Mouse (Mus musculus) olfactory bulb, adult 2 months (tissue): ENCODE measurements around the gene Gm28044. TPM values are rescaled to one million over a fixed set of nuclear protein-coding genes. Genes with fewer than 3 reads are reported as not detected.
"Not testable (repeated sequence)": the region's sequence is repeated elsewhere in the genome, so short reads cannot be mapped to it uniquely, and the experiment has no call there.

Experiments
- H3K27ac ChIP-seq: fragments of 200-500 bp; 2 replicates; pipeline ENCODE4 v1.5.1; 2012; ENCODE audit warnings: low read depth, low read length; ENCODE audit not compliant: insufficient read depth
- H3K4me1 ChIP-seq: fragments of 200-500 bp; 2 replicates; pipeline ENCODE4 v1.6.1; 2012; ENCODE audit warnings: low read length; ENCODE audit not compliant: control insufficient read depth, insufficient read depth
- H3K4me3 ChIP-seq: fragments of 200-500 bp; 2 replicates; pipeline ENCODE4 v1.5.1; 2012; ENCODE audit warnings: mild to moderate bottlenecking, low read depth, low read length, moderate library complexity; ENCODE audit not compliant: insufficient read depth
- CTCF ChIP-seq: fragments of 200-500 bp; IDR thresholded peaks from 2 replicates; pipeline ENCODE4 v1.5.1; 2012; ENCODE audit warnings: low read depth, mild to moderate bottlenecking, low read length, moderate library complexity; ENCODE audit not compliant: insufficient read depth
- POLR2A ChIP-seq: fragments of 200-500 bp; IDR thresholded peaks from 2 replicates; pipeline ENCODE4 v1.6.1; 2012; ENCODE audit warnings: mild to moderate bottlenecking, low read depth, low read length, moderate library complexity; ENCODE audit not compliant: insufficient read depth
- WGBS: fragments of 180-500 bp; shearing (Covaris S2); methylation state at CpG from one replicate; pipeline ENCODE4 v1.1.7; 2018; 5-methylcytosine and 5-hydroxymethylcytosine counted together
- polyA plus RNA-seq: library from polyadenylated mRNA; stranded (reverse); fragments of >200 nt; gene quantifications from 2 replicates; pipeline ENCODE4 v1.2.4, GENCODE M21; 2012; ENCODE audit warnings: low replicate concordance; ENCODE audit not compliant: missing spikeins, insufficient read depth, insufficient read length

Gm28044 gene
- polyA plus RNA-seq, 1 experiment, result not detected

DNA sequence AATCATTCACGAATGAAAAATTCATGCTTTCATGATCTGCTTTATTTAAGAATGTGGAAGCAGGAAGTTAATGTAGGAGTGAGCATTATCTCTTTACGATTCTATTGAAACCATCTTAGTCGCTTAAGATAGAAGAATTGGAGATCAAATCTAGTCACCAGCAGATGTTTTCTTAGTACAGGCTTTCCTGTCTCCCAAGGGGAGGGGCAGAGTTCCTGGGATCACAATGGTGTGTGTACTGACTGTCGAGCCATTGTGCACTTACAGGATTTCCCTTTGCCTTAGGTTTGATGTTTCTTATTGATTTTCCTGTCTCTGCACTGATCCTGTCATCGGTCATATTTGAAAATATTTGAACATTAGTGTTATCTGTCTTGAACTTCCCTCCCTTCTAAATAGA, 53.6 kb downstream of the Gm28044 start:
- 21% methylated on average over 5 of the region's 5 CpGs for WGBS
- TF ChIP-seq CTCF (no peak), POLR2A (no peak)
- no peaks in the 10 kb centered on the region for H3K4me1 ChIP-seq
- H3K4me3 ChIP-seq, result no peak overlapping the region
- no peak overlapping the region for H3K27ac ChIP-seq

DNA sequence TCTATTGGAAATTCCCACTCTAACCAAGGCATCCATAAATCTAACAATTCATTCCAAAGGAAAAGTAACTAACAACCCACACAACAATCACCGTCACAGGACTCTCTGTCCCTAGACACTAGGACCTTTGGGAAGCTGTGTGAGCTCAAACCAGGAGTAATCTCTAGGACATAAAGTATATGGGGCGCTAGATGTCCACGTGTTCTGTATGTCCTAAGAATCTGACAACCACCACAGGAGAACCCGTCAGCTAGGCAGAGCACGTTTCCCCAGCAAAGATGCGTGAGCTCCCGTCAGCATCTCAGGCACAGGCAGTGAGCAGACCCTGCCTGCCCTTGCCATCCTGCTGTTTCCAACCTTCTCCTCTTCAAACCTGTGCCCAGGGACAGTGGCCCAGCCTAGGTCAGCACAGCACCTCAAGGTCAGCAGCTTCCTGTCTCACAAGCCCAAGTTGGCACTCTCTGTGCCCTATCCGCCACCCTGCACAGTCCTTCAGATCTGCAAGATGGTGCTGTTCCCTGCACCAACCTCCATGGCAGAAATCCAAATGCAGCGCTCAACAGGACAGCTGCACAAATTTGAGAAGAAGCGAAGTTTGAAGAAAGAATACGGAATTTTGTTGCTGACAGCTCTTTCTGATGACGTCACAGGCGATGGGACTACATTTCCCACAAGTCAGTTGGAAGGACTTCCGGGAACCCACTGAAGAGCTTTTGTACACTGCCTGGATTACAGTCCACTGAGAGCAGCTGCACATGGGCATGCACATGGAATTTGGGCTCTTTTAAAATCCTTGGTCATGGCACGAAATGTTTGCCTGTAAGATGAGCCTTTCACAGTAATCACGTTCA, 54.3 kb downstream of the Gm28044 start, which contains the start of gene Zfp457:
TSS of gene Zfp457 (minus strand) at position 664 of the 851 bp plus-strand sequence.
- H3K4me1 ChIP-seq, result no peaks in the 10 kb centered on the region
- H3K27ac ChIP-seq, result peak within 1 kb of the TSS; percentile 34; the same call in 1 of the 2 replicates
- no peak for TF ChIP-seq CTCF
- no peak for TF ChIP-seq POLR2A
- peak within 1 kb of the TSS; percentile 61 for H3K4me3 ChIP-seq
- WGBS, result 5% methylated on average over 16 of the region's 16 CpGs

DNA sequence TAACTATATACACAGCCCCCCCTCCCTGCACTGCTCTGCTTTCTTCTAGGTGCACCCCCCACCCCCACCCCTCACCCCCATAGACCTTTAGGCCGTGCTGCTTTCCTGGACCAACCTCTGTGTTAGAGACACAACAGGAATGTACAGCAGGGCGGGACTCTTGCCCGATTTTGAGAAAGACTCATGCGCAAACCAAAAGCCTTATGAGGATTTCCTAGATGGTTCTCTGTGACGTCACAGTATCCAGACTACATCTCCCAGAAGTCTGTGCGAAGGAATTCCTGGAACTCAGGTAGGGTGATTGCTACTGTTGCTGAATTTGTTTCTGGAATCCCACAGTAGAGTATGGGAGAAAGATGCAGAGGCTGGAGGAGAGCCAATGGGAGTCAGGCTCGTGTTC, 82.0 kb downstream of the Gm28044 start, which contains the start of gene Zfp458:
TSS of gene Zfp458 (minus strand) at position 153 of the 400 bp plus-strand sequence.
- no peak for TF ChIP-seq CTCF
- no peak for TF ChIP-seq POLR2A
- no peak within 1 kb of the TSS for H3K4me3 ChIP-seq
- 42% methylated on average over 7 of the region's 7 CpGs for WGBS
- H3K27ac ChIP-seq, result no peak within 1 kb of the TSS
- H3K4me1 ChIP-seq, result no peaks in the 10 kb centered on the region

DNA sequence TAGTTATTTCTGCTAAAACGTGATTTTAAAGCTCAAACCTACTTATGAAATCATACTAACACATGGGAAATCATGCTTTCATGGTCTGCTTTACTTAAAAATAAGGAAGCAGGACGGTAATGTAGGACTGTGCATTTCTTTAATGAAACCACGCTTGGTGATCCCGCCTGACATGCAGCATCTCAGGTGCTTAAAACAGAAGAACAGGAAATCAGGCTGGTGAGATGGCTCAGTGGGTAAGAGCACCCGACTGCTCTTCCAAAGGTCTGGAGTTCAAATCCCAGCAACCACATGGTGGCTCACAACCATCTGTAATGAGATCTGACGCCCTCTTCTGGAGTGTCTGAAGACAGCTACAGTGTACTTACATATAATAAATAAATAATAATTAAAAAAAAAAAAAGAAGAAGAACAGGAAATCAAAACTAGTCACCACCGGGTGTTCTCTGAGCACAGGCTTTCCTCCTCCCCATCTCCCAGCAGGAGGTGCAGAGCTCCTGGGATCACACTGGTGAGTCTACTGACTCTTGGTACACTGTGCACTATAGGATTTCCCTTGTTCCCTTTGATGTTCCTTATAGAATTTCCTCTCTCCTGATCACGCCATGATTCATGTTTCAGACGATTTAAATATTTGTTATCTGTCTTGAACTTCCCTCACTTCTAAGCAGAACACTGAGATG, 90.8 kb downstream of the Gm28044 start:
- peak overlapping the region; percentile 97 for H3K4me3 ChIP-seq
- 37% methylated on average over 9 of the region's 9 CpGs for WGBS
- H3K4me1 ChIP-seq, H3K27ac ChIP-seq: not testable (repeated sequence)

DNA sequence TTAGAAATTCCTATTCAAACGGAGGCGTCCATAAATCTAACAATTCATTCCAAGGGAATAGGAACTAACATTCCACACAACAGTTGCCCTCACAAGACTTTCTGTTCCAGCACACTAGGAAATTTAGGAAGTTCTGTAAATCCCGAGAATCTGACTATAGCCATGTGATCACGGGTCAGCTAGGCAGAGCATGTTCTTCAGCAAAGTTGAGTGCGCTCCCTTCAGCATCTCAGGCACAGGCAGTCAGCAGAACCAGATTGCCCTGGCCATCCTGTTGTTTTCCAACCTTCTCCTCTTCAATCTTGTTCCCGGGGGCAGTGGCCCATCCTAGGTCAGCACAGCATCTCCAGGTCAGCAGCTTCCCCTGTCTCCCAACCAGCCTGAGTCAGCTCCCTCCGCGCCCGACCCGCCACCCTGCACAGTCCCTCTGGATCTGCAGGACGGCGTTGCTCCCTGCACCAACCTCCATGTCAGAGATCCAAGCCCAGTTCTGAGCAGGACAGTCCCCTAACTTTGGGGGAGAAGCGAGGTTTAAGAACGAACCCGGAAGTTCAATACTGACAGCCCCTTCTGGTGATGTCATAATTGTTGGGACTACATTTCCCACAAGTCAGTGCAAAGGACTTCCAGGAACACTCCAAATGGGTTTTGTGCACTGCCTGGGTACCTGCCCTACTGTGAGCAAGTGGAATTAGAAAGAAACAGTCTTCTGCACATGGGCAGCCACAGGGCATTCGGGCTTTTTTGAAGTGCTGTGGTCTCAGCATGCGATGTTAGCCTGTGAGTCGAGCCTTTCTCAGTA, 91.6 kb downstream of the Gm28044 start:
- peaks cover 2% of the 10 kb centered on the region; the same call in 1 of the 2 replicates for H3K4me1 ChIP-seq
- TF ChIP-seq CTCF (no peak), POLR2A (peak; percentile 33; the same call in 1 of the 2 replicates)
- peak overlapping the region; percentile 97 for H3K4me3 ChIP-seq
- peak overlapping the region; percentile 41; the same call in 1 of the 2 replicates for H3K27ac ChIP-seq
- 4% methylated on average over 18 of the region's 18 CpGs for WGBS

Other genes starting within 250 kb of the Gm28044 start
- not detected in 2 replicates for gene Rslcan18, start 244.3 kb downstream of the Gm28044 start, polyA plus RNA-seq
- gene Zfp759, start 238.9 kb downstream of the Gm28044 start, polyA plus RNA-seq, result not detected in 2 replicates
- gene Rsl1, start 187.4 kb downstream of the Gm28044 start, polyA plus RNA-seq, result not detected in 2 replicates
- not detected in 2 replicates for gene Zfp455, start 166.0 kb downstream of the Gm28044 start, polyA plus RNA-seq
- gene Zfp458, start 82.1 kb downstream of the Gm28044 start, polyA plus RNA-seq, result not detected in 2 replicates
- gene Zfp457, start 54.1 kb downstream of the Gm28044 start, polyA plus RNA-seq, result not detected in 2 replicates
- not detected in 2 replicates for gene Zfp595, start 28.0 kb downstream of the Gm28044 start, polyA plus RNA-seq
- gene Zfp953, start 69 bp upstream of the Gm28044 start, polyA plus RNA-seq, result not detected in 2 replicates
- gene Gm28041, start 15.2 kb upstream of the Gm28044 start, polyA plus RNA-seq, result not detected in 2 replicates
- not detected in 2 replicates for gene Zfp456, start 15.3 kb upstream of the Gm28044 start, polyA plus RNA-seq
- gene Zfp429, start 39.3 kb upstream of the Gm28044 start, polyA plus RNA-seq, result not detected in 2 replicates
- not detected in 2 replicates for gene Zfp459, start 60.9 kb upstream of the Gm28044 start, polyA plus RNA-seq
- gene Zfp874a, start 91.1 kb upstream of the Gm28044 start, polyA plus RNA-seq, result not detected in 2 replicates
- 211 and 281 TPM in 2 replicates for gene Zfp874b, start 123.7 kb upstream of the Gm28044 start, polyA plus RNA-seq
- not detected in 2 replicates for gene Zfp58, start 140.0 kb upstream of the Gm28044 start, polyA plus RNA-seq
- not detected in 2 replicates for gene Gm26965, start 165.6 kb upstream of the Gm28044 start, polyA plus RNA-seq
- gene Zfp87, start 165.6 kb upstream of the Gm28044 start, polyA plus RNA-seq, result not detected in 2 replicates
- gene Zfp748, start 193.3 kb upstream of the Gm28044 start, polyA plus RNA-seq, result not detected in 2 replicates
- not detected in 2 replicates for gene Zfp729b, start 249.2 kb upstream of the Gm28044 start, polyA plus RNA-seq